Mouse (Mus musculus) small intestine, adult 2 months (tissue): ENCODE results near the gene Dlg2. TPM values are rescaled to one million over a fixed set of nuclear protein-coding genes. Genes with fewer than 3 reads are reported as not detected.

Source experiments
- H3K27ac ChIP-seq: fragments of 200-500 bp; 2 replicates; pipeline ENCODE4 v1.5.1; 2012; ENCODE audit warnings: low read depth, low read length, control low read depth, inconsistent platforms; ENCODE audit not compliant: insufficient read depth
- H3K27me3 ChIP-seq: fragments of 200-500 bp; 2 replicates; pipeline ENCODE4 v1.6.1; 2012; ENCODE audit warnings: mild to moderate bottlenecking, moderate library complexity, low read length, inconsistent platforms; ENCODE audit not compliant: control insufficient read depth, insufficient read depth
- H3K36me3 ChIP-seq: fragments of 200-500 bp; 2 replicates; pipeline ENCODE4 v1.6.1; 2012; ENCODE audit warnings: mild to moderate bottlenecking, low read length, control low read depth, inconsistent platforms; ENCODE audit not compliant: control insufficient read depth, insufficient read depth
- H3K4me1 ChIP-seq: fragments of 200-500 bp; 2 replicates; pipeline ENCODE4 v1.6.1; 2012; ENCODE audit warnings: low read length, inconsistent platforms, mixed read lengths; ENCODE audit not compliant: control insufficient read depth, insufficient read depth, insufficient read length
- H3K4me3 ChIP-seq: fragments of 200-500 bp; 2 replicates; pipeline ENCODE4 v1.5.1; 2012; ENCODE audit warnings: low read depth, mild to moderate bottlenecking, control low read depth, inconsistent platforms, low read length, moderate library complexity
- CTCF ChIP-seq: fragments of 200-500 bp; IDR thresholded peaks from 2 replicates; pipeline ENCODE4 v1.5.1; 2012; ENCODE audit warnings: low read depth, mild to moderate bottlenecking, control low read depth, inconsistent platforms, low read length, moderate library complexity, mixed read lengths; ENCODE audit not compliant: insufficient replicate concordance, insufficient read length; ENCODE audit errors: extremely low read depth
- POLR2A ChIP-seq: fragments of 200-500 bp; IDR thresholded peaks from 2 replicates; pipeline ENCODE4 v1.6.1; 2012; ENCODE audit warnings: low read depth, mild to moderate bottlenecking, control low read depth, inconsistent platforms, low read length, moderate library complexity
- WGBS: fragments of 180-500 bp; shearing (Covaris S2); methylation state at CpG from one replicate; pipeline ENCODE4 v1.1.7; 2018; 5-methylcytosine and 5-hydroxymethylcytosine counted together
- polyA plus RNA-seq: library from polyadenylated mRNA; depleted of rRNA; stranded (reverse); fragments of >200 nt; gene quantifications from 2 replicates; pipeline ENCODE4 v1.2.3, GENCODE M21; 2012

Gene Dlg2
- polyA plus RNA-seq, 1 experiment, result 0.38 TPM

GRCm38 (mm10) chr7:91572666-91573065 lies 1096.2 kb downstream of the Dlg2 start:
- H3K36me3 ChIP-seq, result no peaks in the 10 kb centered on the region

GRCm38 (mm10) chr7:91573321-91573720 lies 1096.8 kb downstream of the Dlg2 start:
- Histone ChIP-seq H3K27me3 (no peaks in the 10 kb centered on the region), H3K36me3 (no peaks in the 10 kb centered on the region), H3K4me3 (no peak overlapping the region), H3K4me1 (no peaks in the 10 kb centered on the region), H3K27ac (no peak overlapping the region)
- TF ChIP-seq POLR2A (no peak), CTCF (no peak)

More at GRCm38 (mm10) chr7:91572666-91573065, 1096.2 kb downstream of the Dlg2 start:
- no peaks in the 10 kb centered on the region for H3K4me1 ChIP-seq
- no peak overlapping the region for H3K4me3 ChIP-seq
- TF ChIP-seq CTCF (no peak), POLR2A (no peak)
- no peaks in the 10 kb centered on the region for H3K27me3 ChIP-seq
- H3K27ac ChIP-seq, result no peak overlapping the region
- 53% methylated on average over 2 of the region's 2 CpGs for WGBS

DNA sequence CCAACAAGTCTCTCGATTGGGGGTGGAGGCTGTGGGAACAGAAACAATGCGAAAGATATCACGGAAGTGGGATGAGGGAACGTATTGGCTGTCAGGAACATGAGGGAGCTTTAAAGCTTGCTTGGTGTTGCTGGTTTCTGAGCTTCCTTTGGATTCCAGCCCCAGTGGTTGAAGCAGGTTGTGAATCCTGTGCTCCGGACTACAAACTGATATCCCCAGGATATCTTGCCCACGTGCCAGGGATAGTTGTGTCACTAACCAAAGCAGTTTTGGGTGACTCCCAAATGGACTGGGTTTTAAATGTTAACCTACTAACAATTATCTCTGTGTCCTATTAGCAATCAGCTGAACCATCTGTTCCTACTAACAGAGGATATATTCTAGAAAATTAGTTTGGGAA lies 1099.7 kb downstream of the Dlg2 start:
- no peaks in the 10 kb centered on the region for H3K4me1 ChIP-seq
- WGBS, result 85% methylated on average over 6 of the region's 6 CpGs
- no peaks in the 10 kb centered on the region for H3K36me3 ChIP-seq
- H3K4me3 ChIP-seq, result no peak overlapping the region
- H3K27ac ChIP-seq, result no peak overlapping the region
- no peaks in the 10 kb centered on the region for H3K27me3 ChIP-seq
- TF ChIP-seq POLR2A, result no peak
- TF ChIP-seq CTCF, result no peak

- no peaks in the 10 kb centered on the region for H3K27me3 ChIP-seq
- H3K36me3 ChIP-seq, result no peaks in the 10 kb centered on the region
- no peak overlapping the region for H3K27ac ChIP-seq
- H3K4me1 ChIP-seq, result no peaks in the 10 kb centered on the region
- 75% methylated on average over 2 of the region's 2 CpGs for WGBS
- H3K4me3 ChIP-seq, result no peak overlapping the region
- no peak for TF ChIP-seq POLR2A
These were observed 1105.7 kb downstream of the Dlg2 start for GRCm38 (mm10) chr7:91582203-91582602.

DNA sequence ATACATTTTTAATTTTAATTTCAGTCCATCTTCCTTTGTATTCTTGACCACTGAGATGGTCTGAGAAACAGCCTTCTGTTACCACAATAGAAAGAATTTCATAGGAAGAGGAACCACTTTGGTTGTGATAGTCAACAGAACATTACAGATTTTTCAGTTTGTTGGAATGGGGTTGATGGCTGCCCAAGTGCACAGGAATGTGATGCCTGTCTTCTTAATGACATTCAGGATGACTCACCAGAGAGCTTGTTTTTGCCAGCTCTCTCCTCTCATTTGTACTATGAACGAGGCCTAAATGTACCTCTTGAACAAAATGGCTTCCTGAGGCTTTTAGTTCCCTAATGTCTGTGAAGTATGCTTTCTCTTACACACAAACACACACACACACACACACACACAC lies 1107.1 kb downstream of the Dlg2 start:
- no peaks in the 10 kb centered on the region for H3K36me3 ChIP-seq
- H3K4me3 ChIP-seq, result no peak overlapping the region
- no peak overlapping the region for H3K27ac ChIP-seq
- WGBS, result 42% methylated on average over 1 of the region's 1 CpGs
- H3K27me3 ChIP-seq, result no peaks in the 10 kb centered on the region
- TF ChIP-seq POLR2A (no peak), CTCF (no peak)
- H3K4me1 ChIP-seq, result no peaks in the 10 kb centered on the region

DNA sequence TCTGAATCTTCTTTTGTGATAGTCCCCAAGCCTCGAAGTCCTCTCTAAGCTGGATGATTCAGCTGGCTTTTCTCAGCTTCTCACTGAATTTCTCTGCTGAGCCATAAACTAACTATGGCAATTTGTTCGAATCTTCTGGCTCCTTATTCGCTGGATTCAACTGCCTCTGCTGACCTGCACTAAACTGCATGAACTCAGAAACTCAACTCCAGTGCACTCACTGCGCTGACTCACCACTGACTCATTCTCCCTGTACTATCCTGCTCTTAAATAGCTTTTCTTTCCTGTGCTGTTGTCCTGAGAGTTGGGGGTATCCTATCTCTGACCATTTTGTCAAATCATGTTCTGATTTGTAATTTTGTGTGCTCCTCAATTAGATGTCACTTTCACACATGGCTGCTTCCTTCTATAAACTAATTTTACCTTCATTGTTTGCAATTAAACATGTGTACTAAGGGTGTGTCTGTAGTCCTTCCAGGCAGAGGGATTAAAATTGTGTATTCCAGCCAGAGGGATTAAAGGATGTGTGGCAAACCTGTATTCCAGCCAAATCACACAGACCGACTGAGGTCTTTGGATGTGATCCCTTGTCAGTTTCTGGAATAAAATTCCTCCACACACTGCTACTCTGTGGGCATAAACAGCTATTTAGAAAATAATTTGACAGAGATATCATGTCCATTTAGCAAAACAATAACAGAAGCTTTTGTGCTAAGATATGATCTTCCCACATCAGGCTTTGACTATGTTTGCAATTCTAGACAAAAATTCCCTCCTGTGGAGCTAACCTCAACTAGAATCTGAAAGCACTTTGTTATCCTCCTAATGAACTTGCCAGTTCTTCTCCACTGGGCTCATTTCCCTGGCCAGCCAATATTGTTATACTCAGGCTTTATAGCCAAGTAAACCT lies 1115.0 kb downstream of the Dlg2 start:
- H3K27ac ChIP-seq, result no peak overlapping the region
- H3K27me3 ChIP-seq, result no peaks in the 10 kb centered on the region
- no peaks in the 10 kb centered on the region for H3K36me3 ChIP-seq
- TF ChIP-seq CTCF (no peak), POLR2A (no peak)
- WGBS, result 53% methylated on average over 5 of the region's 5 CpGs
- H3K4me1 ChIP-seq, result no peaks in the 10 kb centered on the region
- H3K4me3 ChIP-seq, result no peak overlapping the region

GRCm38 (mm10) chr7:91598549-91598948 lies 1122.1 kb downstream of the Dlg2 start:
- Histone ChIP-seq H3K4me1 (no peaks in the 10 kb centered on the region), H3K4me3 (no peak overlapping the region), H3K36me3 (no peaks in the 10 kb centered on the region), H3K27me3 (no peaks in the 10 kb centered on the region), H3K27ac (no peak overlapping the region)
- 45% methylated on average over 4 of the region's 4 CpGs for WGBS
- TF ChIP-seq CTCF (no peak), POLR2A (no peak)
